15 mouse cellular contexts compared by ENCODE assay signal in the genomic region with DNA sequence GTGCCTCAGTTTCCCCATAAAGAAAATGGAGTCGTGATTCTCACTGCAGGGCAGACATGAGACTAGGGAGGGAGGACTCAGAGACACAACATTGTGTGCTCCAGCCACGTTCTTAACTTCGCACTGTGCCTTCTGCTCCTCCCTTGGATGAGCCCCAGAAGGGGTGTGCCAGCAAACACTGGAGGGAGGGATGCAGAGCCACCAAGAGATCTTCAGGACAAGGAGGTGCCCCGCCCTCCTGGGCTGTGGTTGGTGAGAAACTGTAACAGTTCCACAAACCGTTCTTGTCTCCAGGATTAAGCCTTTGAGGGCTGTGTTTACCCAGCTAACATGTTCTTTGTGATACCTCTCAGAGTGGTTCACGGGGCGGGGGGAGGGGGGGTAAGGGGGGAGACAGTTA. TPM values are rescaled to one million over a fixed set of nuclear protein-coding genes. Genes with fewer than 3 reads are reported as not detected.
DNase-seq lines count a peak whose midpoint lies in the region; ATAC-seq and TF ChIP-seq lines count a peak whose summit lies in the region.
"Had no signal": no experiment of that assay in that cellular context is flagged by ENCODE, and none has a peak within 500 bp of the region (broad histone marks: within the 10 kb centered on the region; RNA-seq: fewer than 3 reads in every experiment).

No protein-coding gene starts in this region.

- H3K27me3 ChIP-seq in midbrain, postnatal 0 days (ENCODE audit: insufficient read depth, low read length) = peaks cover 24% of the 10 kb centered on the region
- peaks cover 47% of the 10 kb centered on the region for H3K27me3 ChIP-seq in midbrain, embryonic 15.5 days (replicated peaks)
- peaks cover 33% of the 10 kb centered on the region for H3K27me3 ChIP-seq in lung, embryonic 14.5 days (ENCODE audit: insufficient read depth, low read length)
- peaks cover 23% of the 10 kb centered on the region for H3K27me3 ChIP-seq in stomach, embryonic 15.5 days (replicated peaks)

- no peak for ATAC-seq in midbrain, postnatal 0 days (ENCODE audit: low FRiP score)
- ATAC-seq in midbrain, embryonic 15.5 days (replicated peaks) = no peak
- ATAC-seq in lung, embryonic 14.5 days (ENCODE audit: insufficient read depth) = peak; percentile 67; the same call in 1 of the 2 replicates
- ATAC-seq in stomach, embryonic 15.5 days (ENCODE audit: insufficient read depth, low FRiP score, low read depth) = peak; percentile 62

- H3K27ac ChIP-seq in midbrain, postnatal 0 days (ENCODE audit: low read depth, low read length) = no peak overlapping the region
- H3K27ac ChIP-seq in midbrain, embryonic 15.5 days = no peak overlapping the region
- no peak overlapping the region for H3K27ac ChIP-seq in lung, embryonic 14.5 days (ENCODE audit: low read depth)
- H3K27ac ChIP-seq in stomach, embryonic 15.5 days = no peak overlapping the region
- H3K27ac ChIP-seq: neural tube, embryonic 13.5 days had no signal

- H3K4me1 ChIP-seq in midbrain, postnatal 0 days (ENCODE audit: insufficient read depth, low read length) = no peaks in the 10 kb centered on the region; the same call in 1 of the 2 replicates
- H3K4me1 ChIP-seq in midbrain, embryonic 15.5 days = peaks cover 19% of the 10 kb centered on the region
- no peaks in the 10 kb centered on the region for H3K4me1 ChIP-seq in lung, embryonic 14.5 days (ENCODE audit: insufficient read depth)
- H3K4me1 ChIP-seq in stomach, embryonic 15.5 days = peaks cover 10% of the 10 kb centered on the region

- DNase-seq in cerebellum, postnatal 10 days = peak; percentile 67 to 75
- no peak for DNase-seq in cerebellum, adult 11-12 months
- peak; percentile 49 for DNase-seq in midbrain, postnatal 0 days (ENCODE audit: low spot score)
- peak; percentile 56 for DNase-seq in lung, embryonic 14.5 days
- no peak for DNase-seq in right cerebral cortex, adult 2 months (ENCODE audit: low spot score in 2 of 2)
- DNase-seq in cerebellum, adult 9-10 months = no peak
- DNase-seq: embryo, embryonic 11 days; kidney, postnatal 10 days; right cerebral cortex, postnatal 14 days had no signal

- H3K9ac ChIP-seq in midbrain, postnatal 0 days (replicated peaks; ENCODE audit: low read length, poor library complexity, severe bottlenecking) = no peak overlapping the region
- H3K9ac ChIP-seq in midbrain, embryonic 15.5 days = no peak overlapping the region
- no peak overlapping the region for H3K9ac ChIP-seq in lung, embryonic 14.5 days
- no peak overlapping the region for H3K9ac ChIP-seq in stomach, embryonic 15.5 days
- H3K9ac ChIP-seq: neural tube, embryonic 13.5 days had no signal

- 21% methylated on average over 7 of the region's 7 CpGs for WGBS in midbrain, postnatal 0 days
- 21% methylated on average over 7 of the region's 7 CpGs for WGBS in midbrain, embryonic 15.5 days
- 23% methylated on average over 7 of the region's 7 CpGs for WGBS in lung, embryonic 14.5 days
- 24% methylated on average over 7 of the region's 7 CpGs for WGBS in stomach, embryonic 15.5 days

- TF ChIP-seq CTCF in midbrain, postnatal 0 days (IDR thresholded peaks at IDR 0.05) = no peak
- TF ChIP-seq CTCF in lung, embryonic 14.5 days (IDR thresholded peaks at IDR 0.05; ENCODE audit: low read depth) = no peak

- no peaks in the 10 kb centered on the region for H3K9me3 ChIP-seq in midbrain, postnatal 0 days (ENCODE audit: low read length)
- no peaks in the 10 kb centered on the region for H3K9me3 ChIP-seq in midbrain, embryonic 15.5 days
- H3K9me3 ChIP-seq in lung, embryonic 14.5 days (ENCODE audit: low read depth, low read length) = no peaks in the 10 kb centered on the region
- H3K9me3 ChIP-seq in stomach, embryonic 15.5 days = no peaks in the 10 kb centered on the region
- H3K9me3 ChIP-seq: neural tube, embryonic 13.5 days had no signal

- no peak overlapping the region for H3K4me2 ChIP-seq in midbrain, postnatal 0 days (ENCODE audit: low read depth, low read length, poor library complexity, severe bottlenecking)
- H3K4me2 ChIP-seq in midbrain, embryonic 15.5 days = no peak overlapping the region
- no peak overlapping the region for H3K4me2 ChIP-seq in lung, embryonic 14.5 days
- H3K4me2 ChIP-seq in stomach, embryonic 15.5 days = no peak overlapping the region
- H3K4me2 ChIP-seq: neural tube, embryonic 13.5 days had no signal

- H3K36me3 ChIP-seq in midbrain, postnatal 0 days (ENCODE audit: insufficient read depth, low read length) = no peaks in the 10 kb centered on the region
- no peaks in the 10 kb centered on the region for H3K36me3 ChIP-seq in midbrain, embryonic 15.5 days (replicated peaks)
- no peaks in the 10 kb centered on the region for H3K36me3 ChIP-seq in lung, embryonic 14.5 days (ENCODE audit: insufficient read depth)
- H3K36me3 ChIP-seq in stomach, embryonic 15.5 days = no peaks in the 10 kb centered on the region
- H3K36me3 ChIP-seq: neural tube, embryonic 13.5 days had no signal

- H3K4me3 ChIP-seq in midbrain, postnatal 0 days (ENCODE audit: low read depth, low read length) = no peak overlapping the region
- H3K4me3 ChIP-seq in midbrain, embryonic 15.5 days = no peak overlapping the region
- H3K4me3 ChIP-seq in lung, embryonic 14.5 days (ENCODE audit: low read depth, low read length) = no peak overlapping the region
- H3K4me3 ChIP-seq in stomach, embryonic 15.5 days (replicated peaks) = no peak overlapping the region
- H3K4me3 ChIP-seq: neural tube, embryonic 13.5 days had no signal

RNA-seq across cellular contexts. Expression of a gene that starts 5.0 kb away (rescaled TPM):
- 0.24 and 0.66 TPM in 2 replicates for total RNA-seq in midbrain, postnatal 0 days (2014; rRNA removed)
- polyA plus RNA-seq in midbrain, postnatal 0 days (2015; fragmentation: Nextera tagmentation; extraction: Ambion mirVana) = 0.35 and 0.38 TPM in 2 replicates
- 0.88 and 0.89 TPM in 2 replicates for polyA plus RNA-seq in midbrain, embryonic 15.5 days (2015; fragmentation: Nextera tagmentation; extraction: Ambion mirVana)
- 0.16 and 0.22 TPM in 2 replicates for polyA plus RNA-seq in lung, embryonic 14.5 days (2014; fragmentation: Nextera tagmentation; extraction: Ambion mirVana)
- polyA plus RNA-seq in stomach, embryonic 15.5 days (2015; fragmentation: Nextera tagmentation; extraction: Ambion mirVana) = not detected in 2 replicates
- total RNA-seq: left cerebral cortex, adult 8-10 months; liver, adult 2 months had no signal
- polyA plus RNA-seq: heart, postnatal 0 days; liver, adult 2 months had no signal

RNA-seq across cellular contexts. Expression of a gene that starts 20.3 kb away (rescaled TPM):
- 0.33 and 0.60 TPM in 2 replicates for total RNA-seq in midbrain, postnatal 0 days (2014; rRNA removed)
- 0.43 and 0.56 TPM in 2 replicates for polyA plus RNA-seq in midbrain, postnatal 0 days (2015; fragmentation: Nextera tagmentation; extraction: Ambion mirVana)
- polyA plus RNA-seq in midbrain, embryonic 15.5 days (2015; fragmentation: Nextera tagmentation; extraction: Ambion mirVana) = 0.69 and 1.1 TPM in 2 replicates
- polyA plus RNA-seq in lung, embryonic 14.5 days (2014; fragmentation: Nextera tagmentation; extraction: Ambion mirVana) = 2.5 and 2.8 TPM in 2 replicates
- 5.5 and 6.5 TPM in 2 replicates for polyA plus RNA-seq in stomach, embryonic 15.5 days (2015; fragmentation: Nextera tagmentation; extraction: Ambion mirVana)
- polyA plus RNA-seq: liver, adult 2 months had no signal

Comparison
In these comparisons a context has a peak if more than half of its experiments do, and no peak if none do; other contexts are left out.
1. DNase-seq: peak in cerebellum, postnatal 10 days (2 of 2), midbrain, postnatal 0 days (single experiment) and lung, embryonic 14.5 days (single experiment); none in cerebellum, adult 11-12 months (single experiment), right cerebral cortex, adult 2 months (0 of 2) and cerebellum, adult 9-10 months (single experiment).
2. ATAC-seq: peak in lung, embryonic 14.5 days (single experiment) and stomach, embryonic 15.5 days (single experiment); none in midbrain, postnatal 0 days (single experiment) and midbrain, embryonic 15.5 days (single experiment).